Mouse (Mus musculus): ENCODE measurements around the gene Trpm8.

Trpm8 gene

DNA sequence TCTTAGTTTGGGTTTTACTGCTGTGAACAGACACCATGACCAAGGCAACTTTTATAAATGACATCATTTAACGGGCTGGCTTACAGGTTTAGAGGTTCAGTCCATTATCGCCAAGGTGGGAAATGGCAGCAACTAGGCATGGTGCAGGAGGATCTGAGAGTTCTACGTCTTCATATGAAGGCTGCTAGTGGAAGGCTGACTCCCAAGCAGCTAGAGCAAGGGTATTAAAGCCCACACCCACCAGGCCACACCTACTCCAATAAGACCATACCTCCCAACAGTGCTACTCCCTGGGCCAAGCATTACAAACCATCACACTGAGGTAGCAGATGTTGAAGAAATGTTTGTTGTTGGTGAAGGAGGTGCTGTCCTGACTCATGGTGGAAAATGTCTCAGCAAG lies 78.2 kb downstream of the Trpm8 start:
- no peak for DNase-seq (ENCODE audit: low spot score in 2 of 2)

DNA sequence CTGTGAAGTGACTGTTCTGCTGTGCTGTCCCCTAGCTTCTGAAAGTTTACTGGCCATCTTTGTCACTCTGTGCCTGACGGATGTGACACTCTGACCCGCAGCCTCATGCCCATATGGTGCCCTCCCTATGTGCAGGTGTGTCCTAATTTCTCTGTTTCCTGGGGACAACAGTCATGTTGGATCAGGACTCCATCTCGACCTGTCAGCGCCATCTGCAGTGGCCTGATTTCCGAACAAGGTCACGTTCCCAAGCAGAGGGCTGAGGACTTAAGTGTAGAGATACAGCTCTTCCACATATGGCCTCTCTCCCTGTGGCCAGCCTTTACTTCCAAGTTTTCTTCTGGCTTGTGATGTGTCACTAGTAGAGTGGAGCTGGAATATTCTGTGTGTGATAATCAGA lies 79.2 kb downstream of the Trpm8 start:
- DNase-seq (ENCODE audit: low spot score in 2 of 2) = no peak

DNA sequence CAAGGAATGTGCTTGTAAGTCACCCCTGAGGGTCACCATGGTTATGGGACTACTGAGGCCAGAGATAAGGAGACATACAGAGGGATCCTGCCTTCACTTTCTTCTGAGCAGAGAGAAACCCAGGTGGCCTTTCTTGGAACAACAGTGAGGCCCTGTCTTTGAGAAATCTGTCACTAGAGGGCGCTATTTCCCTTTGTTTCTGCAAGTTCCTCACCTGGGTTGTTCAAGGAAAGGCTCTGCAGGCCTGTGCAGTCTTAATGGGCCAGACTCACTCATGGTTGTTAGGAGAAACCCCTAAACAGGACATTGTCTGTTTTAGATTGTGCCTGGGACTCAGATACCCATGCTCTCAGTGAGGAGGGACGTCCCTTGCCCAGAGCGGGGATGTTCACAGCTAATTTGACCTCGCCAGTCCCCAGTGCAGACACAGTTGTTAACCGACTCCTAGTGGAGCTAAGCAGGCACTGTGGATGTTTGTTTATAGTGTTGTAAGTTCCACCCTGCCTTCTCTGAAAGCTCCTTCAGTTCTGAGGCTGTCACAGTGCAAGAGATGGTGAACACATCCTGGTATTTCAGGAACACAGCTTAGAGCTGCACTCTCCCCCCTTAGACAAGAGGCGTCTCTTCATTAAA lies 80.1 kb downstream of the Trpm8 start:
- DNase-seq (ENCODE audit: low spot score in 2 of 2) = peak; percentile 2 to 13

DNA sequence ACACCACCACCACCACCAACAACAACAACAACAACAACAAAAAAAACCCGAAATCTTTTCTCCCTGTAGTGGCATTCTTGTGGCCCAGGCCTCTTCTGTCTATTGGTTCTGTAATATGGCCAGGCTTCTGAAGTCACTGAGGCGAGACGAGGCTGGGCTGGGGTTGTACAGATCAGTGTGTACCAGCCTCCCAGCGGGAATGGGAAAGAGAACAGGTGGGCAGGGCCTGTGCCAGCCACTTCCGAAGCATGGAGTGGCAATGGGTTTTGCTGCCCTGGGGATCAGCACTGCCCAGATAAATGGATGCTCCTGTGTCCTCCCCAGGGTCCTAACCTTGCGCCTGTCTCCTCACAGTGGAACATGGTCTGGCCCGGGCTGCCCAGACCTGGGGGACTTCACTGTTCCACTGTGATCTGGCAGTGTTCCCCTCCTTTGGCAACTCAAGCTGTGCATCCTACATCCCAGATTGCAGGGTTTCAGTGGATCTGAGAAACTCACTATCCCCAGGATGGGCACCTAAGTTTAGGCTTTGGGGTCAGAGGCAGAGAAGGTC lies 80.7 kb downstream of the Trpm8 start:
- DNase-seq (ENCODE audit: low spot score in 2 of 2) = no peak

DNA sequence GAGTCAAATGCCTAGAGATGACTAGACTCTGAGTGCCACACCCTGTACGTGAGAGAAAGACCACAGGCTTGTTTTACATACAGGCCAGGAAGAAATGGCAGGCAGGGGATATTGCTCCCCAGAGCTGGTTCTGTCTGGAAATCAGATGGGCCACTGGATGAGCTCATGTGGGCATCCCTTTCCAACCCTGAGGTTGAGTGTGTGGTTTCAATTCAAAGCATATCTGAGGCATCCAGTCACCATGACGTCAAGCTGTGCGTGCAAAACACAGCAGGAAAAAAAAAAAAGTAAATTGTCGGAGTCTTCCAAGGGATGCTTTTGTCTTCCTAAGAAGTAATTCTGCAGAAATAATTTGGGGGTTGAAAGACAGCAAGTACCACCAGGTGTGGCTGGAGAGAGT lies 83.6 kb downstream of the Trpm8 start:
- DNase-seq (ENCODE audit: low spot score in 2 of 2) = no peak

DNA sequence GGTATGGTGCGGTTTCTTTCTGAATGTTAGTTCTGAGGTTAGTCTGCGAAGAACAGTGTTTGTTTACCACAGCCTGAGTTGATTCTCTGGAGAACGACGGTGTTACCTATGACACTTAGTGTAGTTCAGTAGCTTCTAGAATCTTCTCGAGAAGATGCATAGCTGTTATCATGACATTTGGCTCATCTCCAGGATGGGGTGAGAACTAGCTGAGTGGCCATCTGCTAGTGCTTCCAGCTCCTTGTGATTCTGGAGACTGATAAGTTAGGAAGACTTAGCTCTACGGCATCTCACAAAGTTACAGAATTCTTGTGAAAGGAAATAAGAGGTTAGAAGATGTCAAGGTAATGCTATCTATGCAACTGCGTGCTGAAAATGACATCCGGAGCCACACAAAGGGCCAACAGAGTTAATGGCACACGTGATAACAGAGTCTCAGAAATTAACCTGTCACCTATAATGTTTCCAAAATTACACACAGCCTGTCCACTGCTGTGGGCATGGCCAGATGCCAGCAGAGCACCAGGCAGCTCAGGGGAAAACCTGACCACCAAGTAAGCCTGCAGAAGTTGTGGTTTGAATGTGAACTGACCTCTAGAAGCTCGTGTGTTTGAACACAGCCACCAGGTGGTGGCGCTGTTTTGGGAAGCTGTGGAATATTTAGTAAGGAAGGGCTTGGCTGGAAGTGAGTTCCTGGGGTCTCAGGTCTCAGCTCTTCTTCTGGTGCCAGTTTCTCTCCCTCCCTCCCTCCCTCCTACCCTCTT lies 89.6 kb downstream of the Trpm8 start:
- DNase-seq (ENCODE audit: low spot score in 2 of 2) = no peak

DNA sequence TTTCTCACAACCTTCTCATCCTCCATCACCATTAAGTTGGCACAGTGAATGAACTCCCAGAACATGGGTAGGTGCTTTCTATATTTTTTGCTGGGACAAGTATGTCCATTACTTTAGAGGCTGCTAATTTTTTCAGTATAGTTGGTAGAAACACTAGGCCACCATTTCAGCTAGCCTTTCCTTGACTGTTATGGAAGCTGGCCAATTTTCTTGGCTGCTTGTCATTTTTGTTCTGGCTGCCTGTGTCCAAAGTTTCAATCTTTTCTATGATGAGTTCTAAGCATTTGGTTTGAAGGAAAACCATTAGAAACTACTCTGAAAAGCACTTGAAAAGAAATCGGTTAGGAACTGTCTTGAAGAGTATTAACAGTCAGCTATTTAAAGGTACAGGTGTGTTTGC lies 101.0 kb downstream of the Trpm8 start:
- DNase-seq (ENCODE audit: low spot score in 2 of 2) = no peak

DNA sequence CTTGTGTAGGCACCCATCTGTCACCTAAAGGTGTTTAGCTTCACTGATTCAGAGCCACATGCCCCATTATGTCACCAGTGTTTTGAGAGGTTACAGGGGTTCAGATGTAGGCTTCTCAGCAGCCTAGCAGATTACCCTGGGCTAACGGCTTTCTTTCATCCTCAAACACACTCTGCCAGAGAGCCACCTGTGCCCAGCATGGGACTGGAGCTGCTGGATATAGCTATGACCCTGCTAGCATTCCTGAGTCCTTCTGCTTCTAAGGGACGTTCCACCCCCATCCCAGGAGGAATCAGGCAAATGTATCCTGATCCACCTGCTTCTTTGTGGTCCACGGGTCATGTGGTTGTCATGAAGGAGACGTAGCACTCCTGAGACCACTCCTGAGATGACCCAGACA lies 114.2 kb downstream of the Trpm8 start:
- no peak for DNase-seq (ENCODE audit: low spot score in 2 of 2)

DNA sequence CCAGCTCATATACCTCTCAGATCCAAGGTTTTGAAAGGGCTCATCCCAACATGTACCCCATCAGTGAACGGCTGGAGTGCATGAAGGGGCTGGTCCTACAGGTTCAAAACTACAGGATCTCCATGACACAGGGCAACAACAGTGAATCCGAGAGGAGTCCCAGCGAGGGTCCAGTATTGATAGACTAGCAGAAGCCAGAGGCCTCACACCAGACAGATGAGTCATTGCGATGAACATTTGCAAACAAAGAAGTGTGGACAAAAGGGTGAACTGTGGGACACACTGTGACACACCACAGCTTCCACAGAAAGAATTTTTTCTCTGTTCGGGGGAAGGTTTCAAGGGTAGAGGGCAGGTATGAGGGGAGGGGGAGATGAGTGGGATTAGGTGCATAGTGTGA lies 115.9 kb downstream of the Trpm8 start:
- DNase-seq (ENCODE audit: low spot score in 2 of 2) = no peak

DNA sequence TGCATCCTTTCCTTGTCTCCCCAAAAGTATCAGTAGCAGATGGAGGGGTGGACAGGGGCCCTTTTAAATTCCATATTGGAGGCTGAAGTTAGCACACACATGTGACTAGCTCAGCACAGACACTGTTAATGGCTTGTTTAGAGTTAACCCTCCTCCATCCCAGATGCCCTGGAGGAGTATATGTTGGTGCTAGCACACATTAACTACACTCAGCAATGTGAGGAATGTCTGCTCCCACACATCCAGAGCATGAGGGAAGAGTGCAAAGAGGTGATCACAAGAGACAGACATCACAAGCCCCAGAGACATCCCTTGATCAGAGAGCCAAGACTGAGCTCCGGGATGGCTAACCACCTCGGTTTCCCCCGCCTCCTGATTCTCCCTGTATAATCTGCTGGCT lies 125.9 kb downstream of the Trpm8 start:
- no peak for DNase-seq (ENCODE audit: low spot score in 2 of 2)

DNA sequence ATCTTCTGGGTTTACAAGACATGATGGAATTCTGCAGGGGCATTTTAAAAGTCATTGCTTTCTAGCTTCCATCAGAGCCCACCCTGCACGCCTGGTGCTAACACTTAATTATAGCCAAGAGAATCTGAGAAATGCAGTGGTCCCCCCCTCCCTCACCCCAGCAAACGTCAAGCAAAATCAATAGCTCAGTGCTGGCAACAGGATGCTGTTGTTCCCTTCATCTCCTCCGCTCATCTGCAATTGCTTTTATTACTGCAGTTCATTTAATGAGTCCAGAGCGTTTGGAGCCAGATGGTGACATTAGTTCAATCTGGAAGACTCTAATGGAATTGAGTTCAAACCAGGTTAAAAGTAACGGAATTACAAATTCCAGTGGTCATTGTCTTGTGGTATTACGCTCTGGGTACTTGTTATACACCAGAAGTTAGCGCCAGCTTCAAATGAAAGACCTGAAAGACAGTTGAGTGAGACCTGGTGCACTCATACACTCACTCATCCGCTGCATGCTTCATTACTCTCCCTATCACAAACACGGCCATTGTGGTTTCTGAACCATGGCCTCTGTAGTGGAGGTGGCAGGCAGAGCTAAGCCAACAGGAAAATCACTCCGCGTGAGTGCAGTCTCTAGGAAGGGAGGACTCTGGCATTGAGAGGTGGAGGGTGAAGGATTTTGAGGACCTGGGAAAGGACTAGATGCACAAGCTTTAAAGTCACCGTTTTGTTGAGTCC lies 128.8 kb downstream of the Trpm8 start:
- DNase-seq (ENCODE audit: low spot score in 2 of 2) = no peak

DNA sequence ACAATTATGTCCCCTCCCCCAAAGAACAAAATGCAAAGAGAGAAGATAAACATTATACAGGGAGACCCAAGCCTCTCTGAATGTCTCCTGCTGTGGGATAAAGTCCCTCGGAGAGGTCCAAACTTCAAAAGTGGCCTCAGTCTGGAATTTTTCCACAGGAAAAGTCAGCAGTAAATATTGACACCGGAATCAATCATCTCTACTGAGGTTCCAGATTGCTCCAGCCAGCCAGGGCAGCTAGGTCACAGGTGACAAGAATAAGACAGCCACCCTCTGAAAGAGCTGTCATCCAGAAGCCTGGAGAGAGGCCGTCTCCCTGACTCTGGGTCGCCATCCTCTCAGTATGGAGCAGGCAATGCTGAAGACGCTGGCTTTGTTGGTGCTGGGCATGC lies 129.3 kb downstream of the Trpm8 start, which contains the start of gene Spp2:
TSS of gene Spp2 (plus strand) at position 155 of the 392 bp plus-strand sequence.
- no peak for DNase-seq (ENCODE audit: low spot score in 2 of 2)

DNA sequence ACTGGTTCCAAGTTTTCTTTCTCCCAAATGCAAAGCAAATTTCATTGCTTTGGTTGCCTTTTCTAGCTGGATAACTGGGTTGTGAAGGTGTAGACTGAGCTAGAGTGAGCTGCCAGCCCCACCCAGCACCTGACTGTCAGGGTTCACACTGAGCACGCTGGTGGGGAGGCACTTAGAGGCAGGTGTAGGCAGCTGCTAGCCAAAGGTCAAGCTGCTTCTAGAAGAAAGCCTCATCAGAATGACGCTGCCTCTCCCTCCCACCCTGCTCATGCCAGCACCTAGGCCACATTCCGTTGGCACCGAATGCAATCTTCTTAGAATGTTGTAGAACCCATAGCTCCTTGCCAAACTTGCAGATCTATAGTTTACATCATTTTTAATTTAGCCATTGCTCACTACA lies 130.9 kb downstream of the Trpm8 start:
- DNase-seq (ENCODE audit: low spot score in 2 of 2) = no peak

DNA sequence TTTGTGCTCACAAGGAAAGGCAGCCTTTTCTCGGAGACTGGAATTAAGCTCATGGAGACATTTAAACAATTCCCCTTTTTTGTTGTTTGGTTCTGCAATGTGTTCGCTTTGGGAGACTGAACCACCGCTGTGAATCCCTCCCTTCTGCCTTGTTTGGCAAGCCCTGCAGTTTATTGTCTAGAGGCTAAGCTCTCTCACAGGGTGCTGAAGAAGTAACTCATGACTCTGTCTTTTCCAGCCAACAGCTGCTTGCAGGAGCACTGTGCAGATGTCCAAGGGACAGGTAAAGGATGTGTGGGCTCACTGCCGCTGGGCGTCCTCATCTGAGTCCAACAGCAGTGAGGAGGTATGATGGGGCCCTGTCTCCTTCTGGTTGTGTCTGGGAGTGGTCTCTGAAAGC lies 134.6 kb downstream of the Trpm8 start:
- no peak for DNase-seq (ENCODE audit: low spot score in 2 of 2)

DNA sequence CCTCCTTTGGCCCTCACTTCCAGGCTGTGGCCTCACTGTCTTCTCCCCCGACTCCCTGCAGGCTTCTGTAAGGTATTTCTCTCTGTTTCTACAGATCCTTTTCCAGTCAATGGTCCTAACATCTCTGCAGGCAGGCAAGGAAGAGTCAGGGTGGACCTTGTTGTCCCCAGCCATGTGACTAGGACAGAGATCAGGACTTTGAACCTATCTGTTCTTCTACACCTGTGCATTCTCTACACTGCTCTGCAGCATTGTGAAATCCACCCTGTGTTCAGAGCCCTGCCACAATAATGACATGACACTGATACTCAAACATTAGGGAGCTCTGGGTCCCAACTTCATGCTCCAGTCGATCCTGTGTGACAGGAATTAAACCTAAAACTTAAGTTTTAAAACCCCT lies 141.5 kb downstream of the Trpm8 start:
- DNase-seq (ENCODE audit: low spot score in 2 of 2) = no peak

DNA sequence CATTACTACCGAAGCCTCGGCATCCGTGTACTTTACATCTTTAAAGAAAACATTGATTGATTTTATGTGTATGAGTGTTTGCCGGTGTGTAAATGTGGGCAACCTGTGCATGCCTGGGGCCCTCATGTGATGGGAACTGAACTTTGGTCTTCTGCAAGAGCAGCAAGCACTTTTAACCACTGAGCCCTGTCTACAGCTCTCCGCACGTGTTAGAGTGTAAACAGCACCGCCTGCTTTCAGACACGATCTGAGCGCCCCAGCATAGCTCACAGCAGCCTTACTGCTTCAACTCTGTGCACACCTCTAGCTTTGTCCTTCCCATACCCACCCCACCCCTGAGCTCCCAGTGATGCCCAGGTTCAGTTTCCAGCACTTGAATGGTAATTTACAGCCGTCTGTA lies 144.6 kb downstream of the Trpm8 start:
- DNase-seq (ENCODE audit: low spot score in 2 of 2) = no peak

DNA sequence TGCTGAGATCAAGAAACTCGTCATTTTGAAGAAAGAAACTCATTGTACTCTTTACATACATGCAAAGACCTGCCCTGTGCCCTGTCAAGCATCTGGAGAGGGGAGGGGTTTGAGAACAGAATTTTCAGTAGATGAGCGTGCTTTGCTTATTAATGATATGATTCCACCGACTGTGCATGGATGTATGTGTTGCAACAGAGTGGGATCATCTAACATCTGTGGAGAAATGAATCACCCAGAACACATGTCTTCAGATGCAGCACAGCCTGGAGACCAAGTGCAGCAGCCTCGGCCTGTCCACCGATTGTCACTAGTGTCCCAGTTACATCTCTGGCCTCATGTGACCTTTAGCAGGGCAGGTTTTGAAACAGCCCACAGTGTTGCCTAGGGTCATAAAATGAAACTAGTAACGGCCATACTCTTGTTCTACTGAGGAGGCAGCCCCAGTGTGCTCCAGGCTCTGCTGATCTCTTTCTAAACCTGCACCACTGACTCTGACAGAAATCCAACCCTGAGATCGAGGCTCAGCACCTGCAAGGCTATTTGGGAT lies 145.5 kb downstream of the Trpm8 start:
- no peak for DNase-seq (ENCODE audit: low spot score in 2 of 2)

DNA sequence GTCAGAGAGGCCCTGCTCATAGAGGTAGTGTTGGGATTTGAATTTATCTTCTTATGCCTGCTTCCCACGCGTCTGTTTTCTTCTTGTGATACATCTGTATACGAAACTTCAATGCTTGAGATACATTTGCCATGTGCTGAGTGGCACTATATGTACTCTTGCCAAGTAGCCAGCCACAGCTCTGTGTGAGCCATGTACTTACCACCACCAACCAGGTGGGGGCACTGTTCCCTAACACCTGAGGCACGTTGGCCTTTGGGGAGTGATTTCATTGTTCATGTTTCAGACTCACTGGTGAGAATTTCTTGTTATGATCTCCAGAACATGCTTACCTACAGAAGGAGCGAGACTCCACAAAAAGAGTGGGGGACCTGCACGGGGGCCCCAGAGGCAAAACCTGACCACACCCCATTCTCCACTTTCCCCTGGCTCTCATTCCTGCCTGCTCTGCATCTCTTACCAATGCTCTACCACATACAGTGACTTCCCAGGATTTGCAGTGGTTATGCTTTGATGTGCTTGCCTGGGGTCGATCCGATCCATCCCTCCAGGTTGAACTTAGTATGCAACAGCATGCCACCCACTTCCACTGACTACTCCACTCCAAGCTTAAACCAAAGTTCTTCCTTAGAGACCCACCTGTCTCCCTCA lies 147.3 kb downstream of the Trpm8 start:
- DNase-seq (ENCODE audit: low spot score in 2 of 2) = peak; percentile 67 to 80

DNA sequence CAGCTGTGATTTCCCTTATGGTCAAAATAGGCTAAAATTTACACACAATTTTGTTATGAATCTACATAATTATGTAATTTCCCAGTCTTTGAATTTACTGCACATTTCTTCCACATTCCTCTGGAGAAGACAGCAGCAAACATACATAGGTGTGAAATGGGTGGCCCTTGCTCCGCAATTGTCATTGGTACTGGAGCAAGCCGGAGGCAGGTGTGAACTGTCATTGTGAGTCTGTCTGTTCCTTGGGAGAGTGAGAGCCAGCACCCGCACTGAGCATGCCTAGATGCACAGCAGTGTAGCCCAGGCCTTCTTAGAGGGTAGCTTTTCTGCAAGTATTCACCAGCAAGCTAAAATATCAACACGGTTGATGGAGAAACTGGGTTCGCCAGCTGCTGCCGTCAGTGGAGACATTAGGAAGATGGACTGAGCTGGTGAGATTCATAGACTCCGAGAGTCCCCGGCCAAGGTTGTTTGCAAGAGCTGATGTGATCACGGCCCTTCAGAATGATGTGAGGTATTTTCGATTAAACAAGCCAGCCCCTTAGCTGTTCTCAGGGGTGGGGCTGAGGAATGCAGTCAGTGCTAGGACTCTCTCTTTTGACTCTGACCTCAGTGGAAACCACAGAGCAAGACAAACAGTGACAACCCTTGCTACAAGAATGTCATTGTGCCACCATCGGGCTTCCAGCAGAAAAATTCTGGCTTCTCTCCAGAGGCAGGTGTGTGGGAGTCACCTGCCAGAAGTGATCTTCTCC lies 150.7 kb downstream of the Trpm8 start:
- DNase-seq (ENCODE audit: low spot score in 2 of 2) = no peak

DNA sequence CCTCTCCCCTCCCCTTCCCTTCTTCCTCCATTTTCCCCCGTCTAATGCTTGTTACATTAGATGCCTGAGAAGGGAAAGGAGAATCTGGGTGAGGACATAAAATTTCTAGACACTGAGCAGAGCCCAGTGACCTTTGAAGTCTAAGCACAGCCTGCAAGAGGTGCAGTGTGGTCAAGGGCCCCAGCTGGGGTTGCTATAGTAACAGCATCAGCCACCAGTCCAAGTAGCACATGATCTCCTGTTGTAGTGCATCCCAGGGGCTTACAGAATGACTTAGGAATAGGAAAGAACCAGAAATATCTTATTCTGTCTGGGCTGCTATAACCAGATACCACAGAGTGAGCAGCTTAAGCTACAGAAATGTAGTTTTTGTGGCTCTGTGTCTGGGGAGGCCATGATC lies 152.0 kb downstream of the Trpm8 start:
- no peak for DNase-seq (ENCODE audit: low spot score in 2 of 2)

DNA sequence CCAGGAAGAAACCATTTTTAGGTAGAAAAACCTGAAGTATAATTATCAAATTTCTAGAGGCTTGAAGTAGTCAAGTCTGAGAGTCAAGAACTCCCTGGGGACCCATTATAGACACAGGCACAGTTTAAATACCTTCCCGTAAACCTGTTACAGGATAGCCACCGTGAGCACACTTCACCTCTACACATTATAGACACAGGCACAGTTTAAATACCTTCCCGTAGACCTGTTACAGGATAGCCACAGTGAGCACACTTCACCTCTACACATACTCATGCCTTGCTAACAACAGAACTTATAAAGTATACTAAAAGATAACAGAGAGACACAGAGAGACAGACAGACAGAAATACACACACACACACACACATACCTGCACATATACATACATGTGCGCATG lies 153.8 kb downstream of the Trpm8 start:
- no peak for DNase-seq (ENCODE audit: low spot score in 2 of 2)
